Mouse (Mus musculus): ENCODE results near the gene Pde11a.

- TF ChIP-seq CTCF (conservative IDR thresholded peaks at IDR 0.05; ENCODE audit: low read length) (no peak), POU5F1 (IDR thresholded peaks at IDR 0.05; ENCODE audit: borderline replicate concordance, low read length) (no peak), NANOG (IDR thresholded peaks at IDR 0.05; ENCODE audit: borderline replicate concordance, low read length) (no peak)
These were observed 209.5 kb downstream of the Pde11a start for GRCm38 (mm10) chr2:76129058-76129437.

All from E14TG2a.4 (cell line).